Mouse (Mus musculus): ENCODE data around the gene Gga2. TPM values are rescaled to one million over a fixed set of nuclear protein-coding genes. Genes with fewer than 3 reads are reported as not detected.

Gga2 gene
- polyA plus RNA-seq, 1 experiment from 2014 or later, result 33.2 TPM

Other genes with a start within 250 kb of the Gga2 start
- 0.08 and 0.26 TPM in 2 replicates for gene Scnn1b, start 156.2 kb downstream of the Gga2 start, polyA plus RNA-seq (2014; fragmentation: Nextera tagmentation; extraction: Ambion mirVana)
- gene Cog7, start 39.5 kb downstream of the Gga2 start, polyA plus RNA-seq (2014; fragmentation: Nextera tagmentation; extraction: Ambion mirVana), result 21.1 and 24.4 TPM in 2 replicates
- gene Ubfd1, start 46.0 kb upstream of the Gga2 start, polyA plus RNA-seq (2014; fragmentation: Nextera tagmentation; extraction: Ambion mirVana), result 104 and 120 TPM in 2 replicates
- gene Ears2, start 46.0 kb upstream of the Gga2 start, polyA plus RNA-seq (2014; fragmentation: Nextera tagmentation; extraction: Ambion mirVana), result 10.8 and 11.1 TPM in 2 replicates
- gene Ndufab1, start 80.7 kb upstream of the Gga2 start, polyA plus RNA-seq (2014; fragmentation: Nextera tagmentation; extraction: Ambion mirVana), result 681 and 682 TPM in 2 replicates
- 5.1 and 5.3 TPM in 2 replicates for gene Palb2, start 111.8 kb upstream of the Gga2 start, polyA plus RNA-seq (2014; fragmentation: Nextera tagmentation; extraction: Ambion mirVana)
- 159 and 166 TPM in 2 replicates for gene Dctn5, start 111.8 kb upstream of the Gga2 start, polyA plus RNA-seq (2014; fragmentation: Nextera tagmentation; extraction: Ambion mirVana)
- gene Plk1, start 138.2 kb upstream of the Gga2 start, polyA plus RNA-seq (2014; fragmentation: Nextera tagmentation; extraction: Ambion mirVana), result 14.6 and 17.4 TPM in 2 replicates
- 0.93 and 1.0 TPM in 2 replicates for gene Ern2, start 165.0 kb upstream of the Gga2 start, polyA plus RNA-seq (2014; fragmentation: Nextera tagmentation; extraction: Ambion mirVana)
- 1.1 and 1.4 TPM in 2 replicates for gene Chp2, start 198.3 kb upstream of the Gga2 start, polyA plus RNA-seq (2014; fragmentation: Nextera tagmentation; extraction: Ambion mirVana)